Mouse (Mus musculus): ENCODE data around the gene Hacd3. TPM values are rescaled to one million over a fixed set of nuclear protein-coding genes. Genes with fewer than 3 reads are reported as not detected.

Gene Hacd3
- polyA plus RNA-seq, 1 experiment from 2014 or later, result 85.2 TPM

GRCm38 (mm10) chr9:64939790-64940189, 81.7 kb downstream of the Hacd3 start:
- no peak overlapping the region for H3K4me2 ChIP-seq
- no peaks in the 10 kb centered on the region for H3K36me3 ChIP-seq
- WGBS, result 89% methylated on average over 2 of the region's 2 CpGs
- peaks cover 17% of the 10 kb centered on the region for H3K4me1 ChIP-seq
- ATAC-seq (replicated peaks; ENCODE audit: low FRiP score), result no peak
- no peak overlapping the region for H3K27ac ChIP-seq
- H3K9ac ChIP-seq, result no peak overlapping the region
- peaks cover 6% of the 10 kb centered on the region for H3K27me3 ChIP-seq
- no peak overlapping the region for H3K4me3 ChIP-seq (replicated peaks)
- no peaks in the 10 kb centered on the region for H3K9me3 ChIP-seq (replicated peaks)

GRCm38 (mm10) chr9:64939281-64939680, 82.2 kb downstream of the Hacd3 start:
- no peak for ATAC-seq (replicated peaks; ENCODE audit: low FRiP score)
- WGBS, result 58% methylated on average over 4 of the region's 4 CpGs
- Histone ChIP-seq H3K4me1 (peaks cover 17% of the 10 kb centered on the region), H3K4me3 (replicated peaks) (no peak overlapping the region), H3K36me3 (no peaks in the 10 kb centered on the region), H3K27me3 (peaks cover 6% of the 10 kb centered on the region), H3K4me2 (no peak overlapping the region), H3K9me3 (replicated peaks) (no peaks in the 10 kb centered on the region), H3K9ac (no peak overlapping the region), H3K27ac (no peak overlapping the region)

GRCm38 (mm10) chr9:64938535-64938934, 83.0 kb downstream of the Hacd3 start:
- peaks cover 6% of the 10 kb centered on the region for H3K27me3 ChIP-seq
- H3K4me2 ChIP-seq, result no peak overlapping the region
- H3K36me3 ChIP-seq, result no peaks in the 10 kb centered on the region
- no peak overlapping the region for H3K4me3 ChIP-seq (replicated peaks)
- ATAC-seq (replicated peaks; ENCODE audit: low FRiP score), result no peak
- 79% methylated on average over 5 of the region's 5 CpGs for WGBS
- H3K27ac ChIP-seq, result no peak overlapping the region
- H3K4me1 ChIP-seq, result peaks cover 20% of the 10 kb centered on the region
- no peaks in the 10 kb centered on the region for H3K9me3 ChIP-seq (replicated peaks)
- no peak overlapping the region for H3K9ac ChIP-seq

GRCm38 (mm10) chr9:64937491-64937890, 84.0 kb downstream of the Hacd3 start:
- H3K27ac ChIP-seq, result no peak overlapping the region
- no peak overlapping the region for H3K9ac ChIP-seq
- no peak overlapping the region for H3K4me3 ChIP-seq (replicated peaks)
- no peaks in the 10 kb centered on the region for H3K36me3 ChIP-seq
- no peaks in the 10 kb centered on the region for H3K9me3 ChIP-seq (replicated peaks)
- 67% methylated on average over 5 of the region's 5 CpGs for WGBS
- H3K4me2 ChIP-seq, result no peak overlapping the region
- H3K27me3 ChIP-seq, result peaks cover 6% of the 10 kb centered on the region; the same call in 1 of the 2 replicates
- no peak for ATAC-seq (replicated peaks; ENCODE audit: low FRiP score)
- H3K4me1 ChIP-seq, result peaks cover 22% of the 10 kb centered on the region

Small RNA genes lying within 50 kb of the gene (microRNA-seq; reads per million reads assigned to microRNA genes)
- gene Gm25640, result not detected

Other genes with a start within 250 kb of the Hacd3 start
- gene Dennd4a, start 210.4 kb downstream of the Hacd3 start, polyA plus RNA-seq (2015; fragmentation: Nextera tagmentation; extraction: Ambion mirVana), result 6.0 and 7.6 TPM in 2 replicates
- gene Slc24a1, start 70.1 kb downstream of the Hacd3 start, polyA plus RNA-seq (2015; fragmentation: Nextera tagmentation; extraction: Ambion mirVana), result 0.03 and 0.06 TPM in 2 replicates
- gene Ints14, start 60.8 kb downstream of the Hacd3 start, polyA plus RNA-seq (2015; fragmentation: Nextera tagmentation; extraction: Ambion mirVana), result 57.7 and 59.7 TPM in 2 replicates
- 35.2 and 37.3 TPM in 2 replicates for gene Dpp8, start 10.7 kb upstream of the Hacd3 start, polyA plus RNA-seq (2015; fragmentation: Nextera tagmentation; extraction: Ambion mirVana)
- gene Igdcc4, start 79.8 kb upstream of the Hacd3 start, polyA plus RNA-seq (2015; fragmentation: Nextera tagmentation; extraction: Ambion mirVana), result 11.8 and 13.5 TPM in 2 replicates
- gene Igdcc3, start 119.5 kb upstream of the Hacd3 start, polyA plus RNA-seq (2015; fragmentation: Nextera tagmentation; extraction: Ambion mirVana), result 3.5 and 4.2 TPM in 2 replicates
- 7.9 and 8.1 TPM in 2 replicates for gene Parp16, start 173.7 kb upstream of the Hacd3 start, polyA plus RNA-seq (2015; fragmentation: Nextera tagmentation; extraction: Ambion mirVana)
- 0.66 and 1.1 TPM in 2 replicates for gene Cilp, start 243.5 kb upstream of the Hacd3 start, polyA plus RNA-seq (2015; fragmentation: Nextera tagmentation; extraction: Ambion mirVana)

Data from kidney, embryonic 15.5 days (tissue).